Mouse (Mus musculus) midbrain, embryonic 14.5 days (tissue): ENCODE data around the gene Gadd45g. TPM values are rescaled to one million over a fixed set of nuclear protein-coding genes. Genes with fewer than 3 reads are reported as not detected.

Experiments used
- ATAC-seq: fragments of 200-750 bp; cut with Nextera tagmentation; 2 replicates; pipeline ENCODE4 v1.8.0; 2017; ENCODE audit warnings: moderate number of reproducible peaks, moderate library complexity; ENCODE audit not compliant: low FRiP score, low TSS enrichment
- DNase-seq: peaks from one replicate; pipeline ENCODE4 v3.0.0-alpha.2; 2015
- H3K27ac ChIP-seq: fragments of 300-500 bp; sonication (generic); replicated peaks from 2 replicates; pipeline ENCODE4 v1.5.1; 2014; ENCODE audit warnings: mild to moderate bottlenecking, low read depth, low read length, moderate library complexity
- H3K27me3 ChIP-seq: fragments of 300-500 bp; sonication (generic); 2 replicates; pipeline ENCODE4 v1.6.1; 2014; ENCODE audit warnings: low read length, control low read depth, mixed read lengths; ENCODE audit not compliant: control insufficient read depth, insufficient read depth
- H3K36me3 ChIP-seq: fragments of 300-500 bp; sonication (generic); 2 replicates; pipeline ENCODE4 v1.6.1; 2014; ENCODE audit warnings: low read length, control low read depth; ENCODE audit not compliant: control insufficient read depth, insufficient read depth
- H3K4me1 ChIP-seq: fragments of 300-500 bp; sonication (generic); 2 replicates; pipeline ENCODE4 v1.6.1; 2014; ENCODE audit warnings: mild to moderate bottlenecking, antibody characterized with exemption, low read length, control low read depth; ENCODE audit not compliant: control insufficient read depth, insufficient read depth
- H3K4me2 ChIP-seq: fragments of 300-500 bp; sonication (generic); 2 replicates; pipeline ENCODE4 v1.6.1; 2014; ENCODE audit warnings: mild to moderate bottlenecking, low read length, moderate library complexity
- H3K4me3 ChIP-seq: fragments of 300-500 bp; sonication (generic); replicated peaks from 2 replicates; pipeline ENCODE4 v1.5.1; 2014; ENCODE audit warnings: low read depth, low read length
- H3K9ac ChIP-seq: fragments of 300-500 bp; sonication (generic); replicated peaks from 2 replicates; pipeline ENCODE4 v1.6.1; 2014; ENCODE audit warnings: mild to moderate bottlenecking, low read length, moderate library complexity
- H3K9me3 ChIP-seq: fragments of 300-500 bp; sonication (generic); 2 replicates; pipeline ENCODE4 v1.6.1; 2016; ENCODE audit warnings: low read length, control low read depth, mixed read lengths; ENCODE audit not compliant: control insufficient read depth
- WGBS: fragments of 180-500 bp; shearing (Covaris S2); extraction: QIAGEN DNeasy Blood & Tissue Kit; methylation state at CpG from one replicate; pipeline ENCODE4 v1.1.7; 2014; 5-methylcytosine and 5-hydroxymethylcytosine counted together
- polyA plus RNA-seq: library from polyadenylated mRNA; unstranded; fragments of >200 nt; fragmentation: Nextera tagmentation; extraction: Ambion mirVana; gene quantifications from 2 replicates; pipeline ENCODE4 v1.2.1, GENCODE M21; 2014

Gadd45g gene
- polyA plus RNA-seq = 58.7 and 85.9 TPM in 2 replicates

DNA sequence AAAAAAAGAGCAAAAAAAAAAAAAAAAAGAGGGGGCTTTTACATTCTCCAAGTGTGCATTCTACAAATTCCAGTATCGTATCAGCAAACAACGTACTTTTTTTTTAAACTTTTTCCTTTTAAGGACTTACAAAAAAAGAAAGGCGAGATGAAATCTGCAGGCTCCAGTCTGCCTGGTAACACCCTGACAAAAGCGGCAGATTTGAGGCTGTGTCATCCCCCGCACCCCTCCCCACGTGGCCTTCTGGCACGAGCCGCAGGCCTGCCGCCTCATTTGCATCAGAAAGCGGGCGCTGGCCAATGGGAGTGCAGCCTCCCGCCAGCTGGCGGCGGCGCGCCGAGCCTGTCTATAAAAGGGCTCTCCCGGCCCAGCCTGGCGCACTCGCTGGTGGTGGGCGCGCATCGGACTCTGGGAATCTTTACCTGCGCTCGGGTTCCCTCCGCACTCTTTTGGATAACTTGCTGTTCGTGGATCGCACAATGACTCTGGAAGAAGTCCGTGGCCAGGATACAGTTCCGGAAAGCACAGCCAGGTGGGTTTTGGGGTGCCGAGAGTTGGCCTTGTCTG is at the start of gene Gadd45g:
TSS of gene Gadd45g (plus strand) at position 378 of the 567 bp plus-strand sequence.
- peak within 1 kb of the TSS; percentile 86 for H3K4me2 ChIP-seq
- no peaks in the 10 kb centered on the region for H3K9me3 ChIP-seq
- ATAC-seq (peak; percentile 81), DNase-seq (peak; percentile 98)
- H3K4me1 ChIP-seq = peaks cover 37% of the 10 kb centered on the region
- WGBS = under 1% methylated on average over 31 of the region's 31 CpGs
- peak within 1 kb of the TSS; percentile 75 for H3K9ac ChIP-seq
- H3K27me3 ChIP-seq = peaks cover 20% of the 10 kb centered on the region
- H3K36me3 ChIP-seq = no peaks in the 10 kb centered on the region
- H3K4me3 ChIP-seq = peak within 1 kb of the TSS; percentile 52
- peak within 1 kb of the TSS; percentile 89 for H3K27ac ChIP-seq

DNA sequence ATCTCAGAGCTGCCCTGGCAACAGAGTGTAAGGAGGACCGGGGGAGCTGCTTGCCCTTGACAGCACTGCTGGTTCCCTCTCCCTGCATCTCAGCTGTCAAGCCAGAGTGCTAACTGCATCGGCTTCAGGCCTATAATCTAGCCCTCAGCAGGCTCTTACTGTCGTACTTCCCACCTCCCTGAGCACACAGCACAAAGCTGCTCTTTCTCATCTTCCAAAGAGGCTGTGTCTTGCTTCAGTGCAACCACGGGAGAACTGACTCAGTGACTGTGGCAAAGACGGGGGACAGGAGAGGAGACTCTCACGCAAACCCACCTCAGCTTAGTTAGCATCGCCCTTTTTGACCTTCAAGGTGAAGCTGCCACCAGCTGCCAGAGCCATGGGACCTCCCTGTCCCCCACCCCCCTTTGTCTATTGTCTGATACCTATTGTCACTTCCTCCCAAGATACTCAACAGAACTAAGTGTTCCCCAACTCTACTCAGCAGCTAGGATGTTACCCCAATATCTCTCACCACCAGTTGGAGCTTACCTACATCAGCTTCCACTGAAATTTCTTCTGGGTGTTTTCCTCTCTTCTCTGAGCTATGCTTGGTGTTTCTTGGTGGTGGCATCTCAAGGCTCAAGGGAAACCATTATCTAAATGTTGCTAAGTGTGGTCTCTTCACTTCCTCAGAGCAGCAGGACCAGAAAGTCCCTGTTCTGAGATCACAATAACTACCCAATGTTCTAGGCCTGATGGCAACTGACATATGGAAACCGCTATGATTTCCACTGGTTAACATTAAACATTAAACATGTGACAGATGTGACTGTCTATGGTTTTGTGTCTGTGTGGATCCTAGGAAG is 48.4 kb upstream of the Gadd45g start:
- no peak for ATAC-seq
- Histone ChIP-seq H3K9me3 (no peaks in the 10 kb centered on the region), H3K4me1 (no peaks in the 10 kb centered on the region), H3K9ac (no peak overlapping the region), H3K36me3 (no peaks in the 10 kb centered on the region), H3K27me3 (no peaks in the 10 kb centered on the region), H3K4me2 (no peak overlapping the region), H3K27ac (no peak overlapping the region), H3K4me3 (no peak overlapping the region)
- no peak for DNase-seq
- 61% methylated on average over 8 of the region's 8 CpGs for WGBS

DNA sequence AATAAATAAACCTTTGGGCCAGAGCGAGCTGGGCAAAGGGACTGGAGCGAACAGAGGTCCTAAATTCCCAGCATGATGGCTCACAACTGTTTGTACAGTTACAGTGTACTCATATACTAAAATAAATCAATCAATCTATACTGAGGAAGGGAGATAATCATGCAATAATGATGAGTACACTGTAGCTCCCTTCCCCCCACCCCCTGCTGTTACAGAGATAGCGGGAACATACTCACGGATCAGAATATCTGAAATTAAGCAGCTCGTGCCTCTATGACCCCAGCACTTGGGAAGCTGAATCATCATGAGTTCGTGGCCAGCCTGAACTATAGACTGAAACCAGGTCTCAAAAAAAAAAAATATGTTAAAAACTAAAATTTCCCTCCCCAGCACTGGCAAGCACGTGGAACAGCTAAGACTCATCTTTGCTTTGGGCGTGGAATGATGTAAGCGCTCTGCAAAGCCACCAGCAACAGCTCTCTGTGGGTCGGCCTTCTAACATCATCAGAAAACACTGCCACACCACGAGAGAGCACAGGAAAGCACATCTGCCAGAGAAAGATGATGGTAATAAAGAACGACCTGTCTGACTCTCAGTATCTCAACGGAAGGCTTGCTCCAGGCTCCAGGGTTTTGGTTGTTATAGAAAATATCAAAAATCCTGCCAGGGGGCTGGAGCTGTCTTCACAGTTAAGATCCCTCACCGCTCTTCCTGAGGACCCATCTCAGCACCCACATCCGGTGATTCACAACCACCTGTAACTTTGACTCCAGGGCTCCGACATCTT is 46.5 kb upstream of the Gadd45g start:
- ATAC-seq (no peak), DNase-seq (no peak)
- Histone ChIP-seq H3K27me3 (no peaks in the 10 kb centered on the region), H3K9me3 (no peaks in the 10 kb centered on the region), H3K4me1 (no peaks in the 10 kb centered on the region), H3K36me3 (no peaks in the 10 kb centered on the region), H3K4me2 (no peak overlapping the region), H3K27ac (no peak overlapping the region), H3K4me3 (no peak overlapping the region), H3K9ac (no peak overlapping the region)
- 88% methylated on average over 16 of the region's 16 CpGs for WGBS

GRCm38 (mm10) chr13:51800921-51801320 is 45.6 kb upstream of the Gadd45g start:
- H3K27ac ChIP-seq = no peak overlapping the region
- 71% methylated on average over 9 of the region's 9 CpGs for WGBS
- no peak overlapping the region for H3K4me2 ChIP-seq
- H3K4me1 ChIP-seq = no peaks in the 10 kb centered on the region
- no peak overlapping the region for H3K9ac ChIP-seq
- no peaks in the 10 kb centered on the region for H3K9me3 ChIP-seq
- DNase-seq (peak; percentile 29), ATAC-seq (no peak)
- no peaks in the 10 kb centered on the region for H3K36me3 ChIP-seq
- H3K4me3 ChIP-seq = no peak overlapping the region
- no peaks in the 10 kb centered on the region for H3K27me3 ChIP-seq

GRCm38 (mm10) chr13:51805634-51806033 is 40.8 kb upstream of the Gadd45g start:
- H3K4me3 ChIP-seq = no peak overlapping the region
- H3K9me3 ChIP-seq = no peaks in the 10 kb centered on the region
- 73% methylated on average over 4 of the region's 4 CpGs for WGBS
- peak overlapping the region; percentile 49; the same call in 1 of the 2 replicates for H3K27ac ChIP-seq
- H3K27me3 ChIP-seq = no peaks in the 10 kb centered on the region
- H3K4me2 ChIP-seq = no peak overlapping the region
- H3K9ac ChIP-seq = 0 out of 2 replicates have a peak overlapping the region, but pooled peaks have one; percentile 6
- H3K36me3 ChIP-seq = no peaks in the 10 kb centered on the region
- H3K4me1 ChIP-seq = no peaks in the 10 kb centered on the region
- DNase-seq (peak; percentile 33), ATAC-seq (no peak)

DNA sequence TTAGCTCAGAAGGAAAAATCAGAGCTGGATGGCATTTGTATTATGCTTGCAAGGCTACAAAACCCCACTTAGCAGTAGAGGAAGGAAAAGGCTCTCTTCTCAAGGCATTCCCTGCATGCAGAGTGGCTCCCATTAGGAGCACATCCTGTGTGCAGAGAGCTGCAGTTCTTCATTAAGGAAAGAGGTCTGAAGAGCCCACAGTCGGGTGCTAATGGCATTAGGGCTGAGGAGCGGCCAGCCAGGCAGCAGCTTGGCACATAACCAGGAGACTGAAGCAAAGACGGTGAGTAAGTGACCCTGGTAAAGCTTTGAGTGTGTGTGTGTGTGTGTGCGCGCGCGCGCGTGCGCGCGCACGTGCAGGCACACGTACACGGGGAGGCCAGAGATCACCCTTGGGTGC is 40.3 kb upstream of the Gadd45g start:
- Histone ChIP-seq H3K36me3 (no peaks in the 10 kb centered on the region), H3K9me3 (no peaks in the 10 kb centered on the region), H3K4me2 (no peak overlapping the region), H3K27me3 (no peaks in the 10 kb centered on the region), H3K9ac (0 out of 2 replicates have a peak overlapping the region, but pooled peaks have one; percentile 6), H3K27ac (no peak overlapping the region), H3K4me3 (no peak overlapping the region), H3K4me1 (no peaks in the 10 kb centered on the region)
- DNase-seq (peak; percentile 24), ATAC-seq (no peak)
- 87% methylated on average over 15 of the region's 15 CpGs for WGBS

DNA sequence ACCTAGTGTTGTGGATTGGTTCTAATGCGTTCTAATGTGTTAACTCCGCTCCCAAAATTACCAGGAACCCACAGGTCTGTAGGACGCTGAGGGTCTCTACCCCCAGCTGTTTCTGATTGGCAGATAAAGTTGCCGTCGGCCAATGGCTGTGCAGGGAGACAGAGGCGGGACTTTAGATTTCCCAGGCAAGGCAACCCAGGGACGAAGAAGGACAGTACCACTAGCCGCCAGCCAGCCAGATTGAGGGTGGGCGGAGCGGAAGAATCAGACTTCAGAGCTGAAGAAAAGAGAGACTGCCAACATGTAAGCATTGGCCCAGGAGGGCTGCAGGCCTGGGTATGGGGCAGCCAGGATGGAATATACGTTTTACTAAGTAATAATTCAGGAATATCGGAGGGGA is 38.3 kb upstream of the Gadd45g start:
- WGBS = 29% methylated on average over 12 of the region's 12 CpGs
- H3K4me1 ChIP-seq = no peaks in the 10 kb centered on the region
- H3K27me3 ChIP-seq = no peaks in the 10 kb centered on the region
- H3K9me3 ChIP-seq = no peaks in the 10 kb centered on the region
- H3K4me2 ChIP-seq = no peak overlapping the region
- no peak for ATAC-seq
- no peaks in the 10 kb centered on the region for H3K36me3 ChIP-seq
- no peak overlapping the region for H3K9ac ChIP-seq
- H3K4me3 ChIP-seq = no peak overlapping the region
- DNase-seq = peak; percentile 28
- no peak overlapping the region for H3K27ac ChIP-seq

DNA sequence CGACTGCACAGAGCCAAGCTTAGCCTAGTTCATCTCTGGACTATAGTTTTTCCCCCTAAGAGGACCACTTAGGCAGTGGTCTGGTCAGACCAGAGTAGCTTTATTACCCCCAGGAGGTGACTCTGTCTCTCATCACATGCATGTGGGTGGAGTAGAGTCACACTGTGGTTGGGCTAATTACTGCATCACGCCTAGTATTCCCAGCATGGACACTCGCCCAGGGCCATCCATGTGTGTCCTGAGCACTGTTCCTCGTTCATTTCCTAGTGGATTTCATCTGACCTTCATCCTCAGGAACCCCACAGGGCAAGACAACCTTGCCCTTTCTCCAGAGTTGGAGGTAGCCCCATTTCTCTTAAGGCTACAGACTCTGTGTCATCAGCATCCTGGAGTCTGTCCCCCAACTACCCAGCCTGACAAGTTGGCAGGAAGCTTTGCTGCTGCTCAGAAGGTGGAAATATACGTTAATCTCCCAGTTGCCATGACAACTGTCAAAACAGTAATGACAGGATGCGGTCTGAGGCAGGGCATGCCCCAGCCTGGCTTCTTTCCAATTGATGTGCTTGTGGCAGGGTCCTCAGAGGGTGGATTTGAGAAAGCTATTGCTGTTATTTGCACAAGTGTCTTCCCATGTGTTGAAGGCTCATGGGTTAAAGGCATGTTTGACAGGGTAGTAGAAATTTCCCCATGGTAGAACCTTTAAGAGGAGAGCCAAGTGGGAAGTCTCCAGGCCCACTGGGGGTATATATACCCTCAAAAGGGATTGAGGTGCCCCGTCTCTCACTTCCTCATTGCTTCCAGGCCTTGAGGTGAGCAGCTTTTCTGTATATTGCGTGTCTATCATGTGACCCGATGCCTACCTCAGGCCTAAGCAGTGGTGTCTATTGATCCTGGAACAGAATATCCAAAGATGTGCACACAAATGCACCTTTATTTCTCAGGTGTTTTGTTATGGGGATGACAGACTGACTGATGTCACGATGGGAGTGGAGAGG is 32.6 kb upstream of the Gadd45g start:
- ATAC-seq (no peak), DNase-seq (peak; percentile 78)
- H3K36me3 ChIP-seq = no peaks in the 10 kb centered on the region
- no peak overlapping the region for H3K4me2 ChIP-seq
- no peaks in the 10 kb centered on the region for H3K9me3 ChIP-seq
- peaks cover 13% of the 10 kb centered on the region for H3K4me1 ChIP-seq
- H3K4me3 ChIP-seq = no peak overlapping the region
- no peak overlapping the region for H3K27ac ChIP-seq
- H3K9ac ChIP-seq = no peak overlapping the region
- no peaks in the 10 kb centered on the region for H3K27me3 ChIP-seq
- 51% methylated on average over 10 of the region's 10 CpGs for WGBS
